Mouse (Mus musculus): ENCODE data around the gene Tbc1d8. TPM values are rescaled to one million over a fixed set of nuclear protein-coding genes. Genes with fewer than 3 reads are reported as not detected.

The Tbc1d8 gene
- polyA plus RNA-seq, 2 experiments, result 2.5 to 3.1 TPM

DNA sequence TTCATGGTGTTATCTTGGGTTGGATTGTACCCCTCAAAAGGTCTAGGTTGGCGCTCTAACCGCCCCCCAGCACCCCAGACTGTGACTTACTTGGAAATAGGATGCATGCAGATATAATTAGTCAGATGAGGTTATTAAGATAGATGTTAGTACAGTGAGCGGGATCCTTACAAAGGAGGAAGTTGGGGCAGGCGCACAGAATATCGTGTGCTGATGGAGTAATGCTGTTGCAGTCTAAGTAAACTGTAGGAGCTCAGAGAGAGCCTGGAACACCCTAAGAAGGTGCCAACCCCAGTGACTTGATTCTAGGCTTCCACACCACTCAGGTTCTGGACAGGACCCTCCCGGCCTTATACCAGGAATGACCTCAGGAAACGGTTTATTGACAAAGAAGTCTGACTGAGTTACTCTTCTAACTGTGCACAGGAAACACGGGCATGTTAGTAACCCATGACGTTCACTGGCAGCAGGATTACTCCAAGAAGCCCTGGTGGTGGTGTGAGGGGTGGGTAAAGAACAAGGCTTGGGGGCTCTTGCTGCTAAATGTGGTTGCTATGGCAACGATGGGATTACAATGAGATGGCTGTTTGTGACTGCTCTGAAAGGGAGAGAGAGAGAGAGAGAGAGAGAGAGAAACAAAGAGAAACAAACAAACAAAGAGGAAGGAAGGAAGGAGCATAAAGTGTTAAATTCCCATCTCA, 3.7 kb upstream of the Tbc1d8 start:
- 26% methylated on average over 10 of the region's 10 CpGs for WGBS (ENCODE audit: insufficient replicate concordance)
- Histone ChIP-seq H3K27me3 (ENCODE audit: control insufficient read depth, insufficient read depth, low read length) (no peaks in the 10 kb centered on the region), H3K4me3 (ENCODE audit: insufficient read depth in 1 of 2, low read depth in 2 of 2, low read length in 2 of 2) (no peak overlapping the region), H3K9me3 (ENCODE audit: control insufficient read depth, low read length) (no peaks in the 10 kb centered on the region), H3K4me2 (ENCODE audit: low read depth) (no peak overlapping the region), H3K4me1 (replicated peaks; ENCODE audit: control insufficient read depth in 2 of 2, insufficient read depth in 2 of 2, low read length in 1 of 2) (peaks cover 7 to 24% of the 10 kb centered on the region in 2 experiments), H3K9ac (replicated peaks) (no peak overlapping the region), H3K36me3 (replicated peaks; ENCODE audit: control insufficient read depth, insufficient read depth, low read depth) (no peaks in the 10 kb centered on the region), H3K27ac (no peak overlapping the region)
- ATAC-seq (ENCODE audit: insufficient read depth), result no peak
- no peak for DNase-seq (ENCODE audit: low read depth in 3 of 3, low spot score in 3 of 3)
- no peak for TF ChIP-seq CTCF (IDR thresholded peaks at IDR 0.05; ENCODE audit: low read depth)
- no peak for TF ChIP-seq EP300 (IDR thresholded peaks at IDR 0.05; ENCODE audit: low read depth)

DNA sequence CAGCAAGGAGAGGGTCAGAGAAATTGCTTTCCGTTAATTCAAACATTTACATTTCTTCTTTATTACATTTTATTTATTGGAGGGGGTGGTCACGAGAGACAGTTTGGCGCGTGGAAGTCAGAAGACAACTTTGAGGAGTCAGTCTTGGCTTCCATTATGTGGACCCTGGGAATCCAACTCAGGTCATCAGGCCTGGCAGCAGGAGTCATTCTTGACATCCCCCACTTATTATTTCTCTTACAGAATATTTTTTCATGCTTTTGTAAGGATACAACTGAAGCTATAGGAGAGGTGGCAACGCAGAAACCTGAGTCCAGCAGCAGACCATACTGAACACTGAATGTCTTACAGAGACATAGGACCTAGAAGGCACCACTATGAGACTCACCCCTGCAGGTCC, 699 bp upstream of the Tbc1d8 start:
- no peaks in the 10 kb centered on the region for H3K9me3 ChIP-seq (ENCODE audit: control insufficient read depth, low read length)
- H3K36me3 ChIP-seq (replicated peaks; ENCODE audit: control insufficient read depth, insufficient read depth, low read depth), result no peaks in the 10 kb centered on the region
- H3K4me1 ChIP-seq (replicated peaks; ENCODE audit: control insufficient read depth in 2 of 2, insufficient read depth in 2 of 2, low read length in 1 of 2), result peaks cover 18 to 36% of the 10 kb centered on the region in 2 experiments
- no peak overlapping the region for H3K9ac ChIP-seq (replicated peaks)
- peak overlapping the region; percentile 99 for H3K4me2 ChIP-seq (ENCODE audit: low read depth)
- no peaks in the 10 kb centered on the region for H3K27me3 ChIP-seq (ENCODE audit: control insufficient read depth, insufficient read depth, low read length)
- 65% methylated on average over 5 of the region's 5 CpGs for WGBS (ENCODE audit: insufficient replicate concordance)
- ATAC-seq (ENCODE audit: insufficient read depth), result no peak
- DNase-seq (ENCODE audit: low read depth in 3 of 3, low spot score in 3 of 3), result no peak
- H3K27ac ChIP-seq, result no peak overlapping the region
- H3K4me3 ChIP-seq (ENCODE audit: insufficient read depth in 1 of 2, low read depth in 2 of 2, low read length in 2 of 2), result no peak overlapping the region
- no peak for TF ChIP-seq EP300 (IDR thresholded peaks at IDR 0.05; ENCODE audit: low read depth)
- no peak for TF ChIP-seq CTCF (IDR thresholded peaks at IDR 0.05; ENCODE audit: low read depth)

DNA sequence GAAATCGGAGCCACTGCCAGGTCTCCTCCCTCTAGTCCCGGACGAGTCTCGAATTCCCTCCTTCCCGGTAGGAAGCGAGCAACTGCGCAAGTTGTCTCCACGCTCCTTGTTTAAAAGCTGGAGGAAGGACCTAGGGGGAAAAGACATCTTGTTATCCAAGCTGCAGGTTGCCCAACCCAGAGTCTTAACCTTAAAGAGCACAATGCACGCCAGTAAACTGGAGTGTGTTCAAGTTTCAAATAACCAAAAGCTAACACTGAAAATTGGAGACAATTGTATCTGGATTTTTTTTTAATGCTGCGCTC, 293 bp upstream of the Tbc1d8 start:
- Histone ChIP-seq H3K4me1 (replicated peaks; ENCODE audit: control insufficient read depth in 2 of 2, insufficient read depth in 2 of 2, low read length in 1 of 2) (peaks cover 18 to 36% of the 10 kb centered on the region in 2 experiments), H3K4me2 (ENCODE audit: low read depth) (peak overlapping the region; percentile 99), H3K9ac (replicated peaks) (peak overlapping the region; percentile 56; the same call in 1 of the 2 replicates), H3K27ac (no peak overlapping the region), H3K9me3 (ENCODE audit: control insufficient read depth, low read length) (no peaks in the 10 kb centered on the region), H3K27me3 (ENCODE audit: control insufficient read depth, insufficient read depth, low read length) (no peaks in the 10 kb centered on the region), H3K36me3 (replicated peaks; ENCODE audit: control insufficient read depth, insufficient read depth, low read depth) (no peaks in the 10 kb centered on the region), H3K4me3 (ENCODE audit: insufficient read depth in 1 of 2, low read depth in 2 of 2, low read length in 2 of 2) (peak overlapping the region; percentile 75 to 89)
- peak; percentile 40 for ATAC-seq (ENCODE audit: insufficient read depth)
- WGBS (ENCODE audit: insufficient replicate concordance), result 8% methylated on average over 10 of the region's 10 CpGs
- no peak for DNase-seq (ENCODE audit: low read depth in 3 of 3, low spot score in 3 of 3)
- no peak for TF ChIP-seq CTCF (IDR thresholded peaks at IDR 0.05; ENCODE audit: low read depth)
- no peak for TF ChIP-seq EP300 (IDR thresholded peaks at IDR 0.05; ENCODE audit: low read depth)

DNA sequence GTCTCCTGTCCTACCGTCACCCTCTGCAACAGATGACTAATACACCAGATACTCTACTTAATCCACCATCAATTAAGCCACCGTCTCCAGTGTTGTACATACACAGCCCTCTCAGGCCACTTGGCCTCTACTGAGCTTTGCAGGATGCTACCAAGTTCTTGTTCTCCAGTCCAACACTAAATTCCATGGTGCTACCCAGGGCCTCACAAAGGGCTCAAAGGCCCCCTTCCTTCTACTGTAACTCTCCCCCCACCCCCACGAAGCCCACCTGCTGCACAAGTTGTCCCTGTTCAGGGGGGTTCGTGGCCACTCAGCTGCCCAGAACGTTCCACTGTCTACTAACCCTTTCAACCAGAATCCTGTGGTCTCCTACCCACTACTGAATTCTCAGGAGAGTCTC, 1.5 kb downstream of the Tbc1d8 start:
- no peak for DNase-seq (ENCODE audit: low read depth in 3 of 3, low spot score in 3 of 3)
- H3K9me3 ChIP-seq (ENCODE audit: control insufficient read depth, low read length), result no peaks in the 10 kb centered on the region
- H3K36me3 ChIP-seq (replicated peaks; ENCODE audit: control insufficient read depth, insufficient read depth, low read depth), result no peaks in the 10 kb centered on the region
- no peaks in the 10 kb centered on the region for H3K27me3 ChIP-seq (ENCODE audit: control insufficient read depth, insufficient read depth, low read length)
- no peak for TF ChIP-seq EP300 (IDR thresholded peaks at IDR 0.05; ENCODE audit: low read depth)
- TF ChIP-seq CTCF (IDR thresholded peaks at IDR 0.05; ENCODE audit: low read depth), result no peak
- H3K9ac ChIP-seq (replicated peaks), result no peak overlapping the region
- H3K4me1 ChIP-seq (replicated peaks; ENCODE audit: control insufficient read depth in 2 of 2, insufficient read depth in 2 of 2, low read length in 1 of 2), result peaks cover 20 to 31% of the 10 kb centered on the region in 2 experiments
- no peak overlapping the region for H3K27ac ChIP-seq
- ATAC-seq (ENCODE audit: insufficient read depth), result no peak
- H3K4me3 ChIP-seq (ENCODE audit: insufficient read depth in 1 of 2, low read depth in 2 of 2, low read length in 2 of 2), result peak overlapping the region; percentile 73 to 89; a peak in 2 of 4 replicates
- WGBS (ENCODE audit: insufficient replicate concordance), result 58% methylated on average over 5 of the region's 5 CpGs
- peak overlapping the region; percentile 99 for H3K4me2 ChIP-seq (ENCODE audit: low read depth)

DNA sequence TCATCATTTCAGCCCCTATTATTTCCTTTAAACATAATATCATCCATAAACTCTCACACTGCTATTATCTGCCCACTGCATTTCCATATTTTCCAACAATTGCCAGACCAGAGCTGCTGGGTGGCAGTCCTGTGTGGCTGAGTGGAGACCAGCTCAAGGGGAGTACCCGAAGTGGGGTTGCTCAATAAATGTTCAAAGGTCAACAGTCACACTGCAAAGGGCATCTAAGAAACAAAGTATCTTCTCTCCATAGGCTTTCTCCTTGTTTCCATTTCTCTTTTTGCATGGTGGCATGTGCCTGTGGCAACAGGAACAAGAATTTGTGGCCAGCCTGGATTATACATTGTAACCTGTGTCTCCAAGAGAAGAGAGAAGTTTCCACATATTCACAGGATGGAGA, 2.2 kb downstream of the Tbc1d8 start:
- Histone ChIP-seq H3K9me3 (ENCODE audit: control insufficient read depth, low read length) (no peaks in the 10 kb centered on the region), H3K27ac (no peak overlapping the region), H3K4me1 (replicated peaks; ENCODE audit: control insufficient read depth in 2 of 2, insufficient read depth in 2 of 2, low read length in 1 of 2) (peaks cover 27 to 36% of the 10 kb centered on the region in 2 experiments), H3K4me3 (ENCODE audit: insufficient read depth in 1 of 2, low read depth in 2 of 2, low read length in 2 of 2) (no peak overlapping the region), H3K27me3 (ENCODE audit: control insufficient read depth, insufficient read depth, low read length) (no peaks in the 10 kb centered on the region), H3K9ac (replicated peaks) (no peak overlapping the region), H3K36me3 (replicated peaks; ENCODE audit: control insufficient read depth, insufficient read depth, low read depth) (no peaks in the 10 kb centered on the region), H3K4me2 (ENCODE audit: low read depth) (peak overlapping the region; percentile 18; the same call in 1 of the 2 replicates)
- 63% methylated on average over 1 of the region's 1 CpGs for WGBS (ENCODE audit: insufficient replicate concordance)
- TF ChIP-seq CTCF (IDR thresholded peaks at IDR 0.05; ENCODE audit: low read depth) (no peak), EP300 (IDR thresholded peaks at IDR 0.05; ENCODE audit: low read depth) (no peak)
- ATAC-seq (ENCODE audit: insufficient read depth) (no peak), DNase-seq (ENCODE audit: low read depth in 3 of 3, low spot score in 3 of 3) (no peak)
